Mouse (Mus musculus): ENCODE measurements around the gene Apeh. TPM values are rescaled to one million over a fixed set of nuclear protein-coding genes. Genes with fewer than 3 reads are reported as not detected.

The Apeh gene
- polyA plus RNA-seq, 1 experiment from 2014 or later, result 56.0 TPM

GRCm38 (mm10) chr9:108044751-108045492 is 49.5 kb downstream of the Apeh start:
- H3K4me1 ChIP-seq, result peaks cover 17% of the 10 kb centered on the region
- H3K9me3 ChIP-seq, result no peaks in the 10 kb centered on the region
- WGBS, result 93% methylated on average over 8 of the region's 8 CpGs
- ATAC-seq (ENCODE audit: low FRiP score), result no peak
- peaks cover 66% of the 10 kb centered on the region for H3K36me3 ChIP-seq (replicated peaks)
- H3K4me3 ChIP-seq (replicated peaks), result no peak overlapping the region
- H3K27ac ChIP-seq, result no peak overlapping the region
- no peak overlapping the region for H3K4me2 ChIP-seq
- no peak overlapping the region for H3K9ac ChIP-seq
- no peaks in the 10 kb centered on the region for H3K27me3 ChIP-seq

Small RNA genes lying within 50 kb of the gene (microRNA-seq; reads per million reads assigned to microRNA genes)
- not detected for gene Gm47303
- gene Mir7088, result not detected

Other genes starting within 250 kb of the Apeh start
- gene Rbm6, start 221.4 kb downstream of the Apeh start, polyA plus RNA-seq (2016; fragmentation: Nextera tagmentation; extraction: Ambion mirVana), result 136 and 137 TPM in 2 replicates
- 16.0 and 17.7 TPM in 2 replicates for gene Mon1a, start 206.5 kb downstream of the Apeh start, polyA plus RNA-seq (2016; fragmentation: Nextera tagmentation; extraction: Ambion mirVana)
- gene Mst1r, start 187.7 kb downstream of the Apeh start, polyA plus RNA-seq (2016; fragmentation: Nextera tagmentation; extraction: Ambion mirVana), result 1.3 and 1.8 TPM in 2 replicates
- not detected in 2 replicates for gene Actl11, start 166.1 kb downstream of the Apeh start, polyA plus RNA-seq (2016; fragmentation: Nextera tagmentation; extraction: Ambion mirVana)
- 12.2 and 14.8 TPM in 2 replicates for gene Camkv, start 158.9 kb downstream of the Apeh start, polyA plus RNA-seq (2016; fragmentation: Nextera tagmentation; extraction: Ambion mirVana)
- 30.6 and 32.3 TPM in 2 replicates for gene Traip, start 144.5 kb downstream of the Apeh start, polyA plus RNA-seq (2016; fragmentation: Nextera tagmentation; extraction: Ambion mirVana)
- gene Uba7, start 119.1 kb downstream of the Apeh start, polyA plus RNA-seq (2016; fragmentation: Nextera tagmentation; extraction: Ambion mirVana), result 5.8 and 6.5 TPM in 2 replicates
- 0.86 and 1.2 TPM in 2 replicates for gene Gm20661, start 111.5 kb downstream of the Apeh start, polyA plus RNA-seq (2016; fragmentation: Nextera tagmentation; extraction: Ambion mirVana)
- gene Inka1, start 108.7 kb downstream of the Apeh start, polyA plus RNA-seq (2016; fragmentation: Nextera tagmentation; extraction: Ambion mirVana), result 14.3 and 18.3 TPM in 2 replicates
- 0.82 and 2.1 TPM in 2 replicates for gene Cdhr4, start 102.1 kb downstream of the Apeh start, polyA plus RNA-seq (2016; fragmentation: Nextera tagmentation; extraction: Ambion mirVana)
- 0.49 TPM in 1 of 2 replicates, not detected in the other for gene Gm20662, start 98.3 kb downstream of the Apeh start, polyA plus RNA-seq (2016; fragmentation: Nextera tagmentation; extraction: Ambion mirVana)
- 82.3 and 88.2 TPM in 2 replicates for gene Ip6k1, start 92.1 kb downstream of the Apeh start, polyA plus RNA-seq (2016; fragmentation: Nextera tagmentation; extraction: Ambion mirVana)
- 18.2 and 19.3 TPM in 2 replicates for gene Gmppb, start 45.4 kb downstream of the Apeh start, polyA plus RNA-seq (2016; fragmentation: Nextera tagmentation; extraction: Ambion mirVana)
- gene Amigo3, start 41.4 kb downstream of the Apeh start, polyA plus RNA-seq (2016; fragmentation: Nextera tagmentation; extraction: Ambion mirVana), result 3.6 and 3.8 TPM in 2 replicates
- gene Mst1, start 14.2 kb downstream of the Apeh start, polyA plus RNA-seq (2016; fragmentation: Nextera tagmentation; extraction: Ambion mirVana), result 0.27 and 0.41 TPM in 2 replicates
- gene Rnf123, start 11.3 kb downstream of the Apeh start, polyA plus RNA-seq (2016; fragmentation: Nextera tagmentation; extraction: Ambion mirVana), result 36.9 and 41.2 TPM in 2 replicates
- 3.6 and 3.9 TPM in 2 replicates for gene Bsn, start 95.8 kb upstream of the Apeh start, polyA plus RNA-seq (2016; fragmentation: Nextera tagmentation; extraction: Ambion mirVana)
- gene Dag1, start 169.4 kb upstream of the Apeh start, polyA plus RNA-seq (2016; fragmentation: Nextera tagmentation; extraction: Ambion mirVana), result 62.7 and 67.9 TPM in 2 replicates
- 65.0 and 69.8 TPM in 2 replicates for gene Nicn1, start 195.8 kb upstream of the Apeh start, polyA plus RNA-seq (2016; fragmentation: Nextera tagmentation; extraction: Ambion mirVana)
- 17.7 and 22.4 TPM in 2 replicates for gene Amt, start 202.2 kb upstream of the Apeh start, polyA plus RNA-seq (2016; fragmentation: Nextera tagmentation; extraction: Ambion mirVana)
- gene Rhoa, start 211.5 kb upstream of the Apeh start, polyA plus RNA-seq (2016; fragmentation: Nextera tagmentation; extraction: Ambion mirVana), result 331 and 341 TPM in 2 replicates
- 30.5 and 30.7 TPM in 2 replicates for gene Tcta, start 211.6 kb upstream of the Apeh start, polyA plus RNA-seq (2016; fragmentation: Nextera tagmentation; extraction: Ambion mirVana)
- gene Gpx1, start 244.3 kb upstream of the Apeh start, polyA plus RNA-seq (2016; fragmentation: Nextera tagmentation; extraction: Ambion mirVana), result 574 and 659 TPM in 2 replicates